Mouse (Mus musculus) MEL (cell line): ENCODE results near the gene Ube2i.

Experiments used
- CTCF ChIP-seq, 3 experiments: IDR thresholded peaks in 2 of 3; conservative IDR thresholded peaks in 1 of 3; 2 replicates each; pipeline ENCODE4 v1.5.1; 2011 to 2012; ENCODE audit warnings: low read length in 3 of 3, low read depth in 2 of 3, mild to moderate bottlenecking in 2 of 3, improper control_type of control experiment in 1 of 3, inconsistent platforms in 1 of 3, mixed read lengths in 1 of 3, moderate library complexity in 1 of 3; ENCODE audit not compliant: control insufficient read depth in 1 of 3, insufficient read depth in 1 of 3, poor library complexity in 1 of 3, severe bottlenecking in 1 of 3
- ETS1 ChIP-seq: IDR thresholded peaks from 2 replicates; pipeline ENCODE4 v1.6.1; 2012; ENCODE audit warnings: low read depth, mild to moderate bottlenecking, inconsistent platforms, low read length, improper control_type of control experiment, moderate library complexity
- MAFK ChIP-seq: IDR thresholded peaks from 2 replicates; pipeline ENCODE4 v1.6.1; 2011; ENCODE audit warnings: low read depth, mild to moderate bottlenecking, low read length, improper control_type of control experiment, borderline replicate concordance
- MAZ ChIP-seq: IDR thresholded peaks from 2 replicates; pipeline ENCODE4 v1.6.1; 2012; ENCODE audit warnings: low read depth, mild to moderate bottlenecking, inconsistent platforms, low read length, improper control_type of control experiment
- POLR2A ChIP-seq, 2 experiments: IDR thresholded peaks; 2 replicates each; pipeline ENCODE4 v1.6.1; 2011 to 2012; ENCODE audit warnings: low read length in 2 of 2, mild to moderate bottlenecking in 2 of 2, control low read depth in 1 of 2, improper control_type of control experiment in 1 of 2, low read depth in 1 of 2, moderate library complexity in 1 of 2; ENCODE audit not compliant: control insufficient read depth in 1 of 2, insufficient read depth in 1 of 2, poor library complexity in 1 of 2
- POLR2AphosphoS5 ChIP-seq: IDR thresholded peaks from 2 replicates; pipeline ENCODE4 v1.6.1; 2012; ENCODE audit warnings: low read depth, borderline replicate concordance, mild to moderate bottlenecking, inconsistent platforms, low read length, moderate library complexity, mixed read lengths
- UBTF ChIP-seq: IDR thresholded peaks from 2 replicates; pipeline ENCODE4 v1.6.1; 2012; ENCODE audit warnings: low read depth, mild to moderate bottlenecking, inconsistent platforms, low read length, improper control_type of control experiment, moderate library complexity, borderline replicate concordance; ENCODE audit not compliant: insufficient read depth
- ZC3H11A ChIP-seq: IDR thresholded peaks from 2 replicates; pipeline ENCODE4 v1.6.1; 2012; ENCODE audit warnings: low read depth, mild to moderate bottlenecking, inconsistent platforms, low read length, improper control_type of control experiment
- ZKSCAN1 ChIP-seq: IDR thresholded peaks from 2 replicates; pipeline ENCODE4 v1.6.1; 2012; ENCODE audit warnings: low read depth, mild to moderate bottlenecking, inconsistent platforms, low read length, improper control_type of control experiment, moderate library complexity

DNA sequence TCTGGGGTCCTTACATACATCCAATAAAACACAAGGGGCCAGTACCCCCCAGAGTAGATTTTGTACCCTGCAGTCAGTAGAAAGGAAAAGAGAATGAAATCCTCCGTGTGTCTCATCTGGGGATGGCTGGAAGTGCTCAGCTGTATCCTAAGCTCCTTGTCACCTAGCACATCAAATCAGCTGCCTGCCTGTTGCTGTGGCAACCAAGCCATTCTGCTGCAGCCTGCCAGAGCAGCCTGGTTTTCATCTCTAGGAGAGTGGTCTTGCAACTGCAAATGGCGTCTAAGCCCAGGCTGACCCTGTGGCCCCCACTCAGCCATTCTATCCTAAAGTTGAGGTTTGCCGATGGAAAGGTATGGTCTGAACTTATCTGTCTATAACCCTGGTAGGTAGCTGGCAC is 21.8 kb downstream of the Ube2i start:
- TF ChIP-seq CTCF (IDR thresholded peaks at IDR 0.05 in 2 of 3, conservative IDR thresholded peaks at IDR 0.05 in 1 of 3; ENCODE audit: control insufficient read depth in 1 of 3, insufficient read depth in 1 of 3, low read depth in 2 of 3, low read length in 3 of 3, poor library complexity in 1 of 3, severe bottlenecking in 1 of 3) (no peak), MAZ (no peak), MAFK (no peak), POLR2AphosphoS5 (no peak), UBTF (no peak), ZC3H11A (no peak), POLR2A (IDR thresholded peaks at IDR 0.05; ENCODE audit: control insufficient read depth in 1 of 2, insufficient read depth in 1 of 2, low read depth in 1 of 2, low read length in 2 of 2, poor library complexity in 1 of 2) (no peak), ETS1 (no peak), ZKSCAN1 (no peak)
